Mouse (Mus musculus): ENCODE measurements at regions not wholly inside any gene's neighbourhood (a gene's known extent, or its start where the extent isn't known, plus 50 kb on each side); places are given as distances from the start of the nearest gene placed in this dataset.

DNA sequence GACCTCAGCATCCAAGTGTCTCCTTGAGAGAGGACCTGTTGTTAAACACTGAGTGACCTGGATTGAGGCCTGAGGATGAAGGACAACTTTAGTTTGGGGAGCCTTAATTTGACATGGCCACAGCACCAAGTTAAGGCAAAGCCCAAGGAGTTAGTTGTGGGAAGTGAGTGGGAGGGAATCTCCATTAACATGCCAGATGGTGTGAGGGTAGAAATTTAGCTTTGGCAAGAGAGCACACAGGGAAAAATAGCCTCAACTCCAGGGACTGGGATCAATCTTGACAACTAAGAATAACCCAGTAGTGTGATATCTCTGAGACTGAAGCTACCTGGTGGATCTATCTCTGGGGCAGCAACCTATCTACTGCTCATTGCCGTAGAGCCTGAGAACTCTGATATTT, 105.4 kb downstream of the Ahr start:
- no peak for DNase-seq (ENCODE audit: low read depth, low spot score)

DNA sequence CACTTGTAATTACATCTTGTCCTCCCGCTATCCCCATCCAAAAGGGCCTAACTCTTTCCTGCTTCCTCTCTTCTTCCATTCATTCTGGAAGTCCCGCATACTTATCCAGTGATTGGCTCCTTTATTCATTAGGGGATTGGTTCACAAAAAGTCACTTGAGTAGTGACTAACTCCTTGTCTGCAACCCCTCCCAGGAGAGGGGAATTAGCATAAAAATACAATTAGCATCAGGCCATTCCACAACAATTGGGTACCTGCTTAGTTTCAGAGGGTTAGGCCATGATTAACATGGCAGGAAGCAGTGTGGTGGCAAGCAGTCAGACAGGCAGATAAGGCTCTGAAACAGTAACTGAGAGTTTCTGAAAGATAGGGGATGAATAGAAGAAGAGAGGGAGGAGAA, 115.6 kb downstream of the Ahr start:
- DNase-seq (ENCODE audit: low read depth, low spot score) = peak; percentile 73

DNA sequence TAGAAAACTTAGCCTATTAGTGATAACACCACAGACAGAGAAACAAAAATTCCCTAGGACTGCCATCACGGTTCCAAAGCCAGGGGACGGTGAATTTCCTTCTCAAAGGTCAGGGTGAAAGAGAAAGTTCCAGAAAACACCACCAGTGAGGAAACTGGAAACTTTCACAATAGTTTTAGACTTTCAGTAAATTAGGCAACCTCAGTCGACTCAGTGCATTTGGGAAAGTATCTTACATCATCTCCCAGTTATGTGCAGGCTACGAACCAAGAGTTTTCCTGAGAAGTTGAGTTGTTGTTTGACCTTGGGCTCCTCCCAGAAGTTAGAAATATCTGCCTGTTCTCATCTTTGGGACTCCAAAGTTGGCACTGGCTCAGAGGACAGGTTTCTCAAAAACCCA, 116.9 kb downstream of the Ahr start:
- DNase-seq (ENCODE audit: low read depth, low spot score) = no peak

GRCm38 (mm10) chr12:35416583-35416982, 118.3 kb downstream of the Ahr start:
- DNase-seq (ENCODE audit: low read depth, low spot score) = no peak

DNA sequence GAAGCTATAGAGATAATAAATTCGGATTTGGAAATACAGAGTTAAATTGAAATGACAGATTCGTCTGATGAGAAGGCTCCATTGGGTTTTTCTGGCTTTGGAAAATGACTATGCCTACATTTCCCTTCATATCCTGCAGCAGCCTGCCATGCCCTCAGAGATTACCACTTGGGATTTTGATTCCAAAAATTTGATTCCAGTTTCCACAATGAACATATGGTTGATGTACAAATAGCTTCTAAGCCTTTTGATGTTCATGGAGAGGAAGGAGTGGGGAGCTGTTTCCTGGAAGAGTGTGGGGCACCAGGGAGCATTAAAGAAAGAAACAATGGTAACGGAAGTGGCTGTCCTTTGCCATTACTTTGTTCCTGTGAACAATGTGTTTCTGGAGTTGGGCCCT, 122.1 kb downstream of the Ahr start:
- DNase-seq (ENCODE audit: low read depth, low spot score) = no peak

DNA sequence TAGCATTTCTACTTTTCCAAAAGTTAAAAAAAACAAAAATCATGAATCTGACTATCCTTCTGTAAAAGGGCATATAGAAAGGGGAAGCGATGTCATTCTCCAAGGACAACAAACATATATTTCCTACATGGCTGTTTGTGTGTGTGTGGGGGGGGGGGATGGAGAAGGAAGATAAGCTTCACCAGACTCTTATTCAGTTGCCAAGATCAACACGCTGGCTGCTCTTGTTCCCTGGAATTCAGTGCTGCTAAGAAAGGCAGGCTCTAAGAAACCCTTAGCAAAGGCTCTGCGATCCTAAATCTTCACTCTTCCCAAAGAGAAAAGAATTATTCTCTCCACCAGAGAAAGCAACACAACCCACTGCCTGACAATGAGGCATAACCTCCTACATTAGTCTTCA, 126.4 kb downstream of the Ahr start:
- no peak for DNase-seq (ENCODE audit: low read depth, low spot score)

DNA sequence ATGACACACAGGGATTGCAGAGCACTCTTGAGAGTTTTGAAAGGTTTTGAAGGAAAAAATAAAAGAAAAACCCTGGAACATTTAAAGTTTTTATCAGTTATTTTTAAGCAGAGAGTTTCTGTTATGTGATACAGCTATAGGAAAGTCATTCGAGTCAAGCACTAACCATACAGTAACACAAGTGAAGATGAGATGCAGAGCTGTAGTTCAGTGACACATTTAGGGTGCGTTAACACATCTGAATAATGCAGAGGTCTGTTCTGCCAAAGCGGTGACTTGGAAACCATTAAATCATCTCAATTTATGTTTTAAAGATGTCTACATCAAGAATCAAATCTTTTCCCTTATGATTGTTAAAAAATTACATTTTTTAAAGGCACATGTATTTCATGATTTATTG, 126.8 kb downstream of the Ahr start:
- DNase-seq (ENCODE audit: low read depth, low spot score) = no peak

- DNase-seq (ENCODE audit: low read depth, low spot score) = no peak
Observed at GRCm38 (mm10) chr12:35401853-35402252, 133.0 kb downstream of the Ahr start.

GRCm38 (mm10) chr12:35401219-35401618, 133.6 kb downstream of the Ahr start:
- no peak for DNase-seq (ENCODE audit: low read depth, low spot score)

DNA sequence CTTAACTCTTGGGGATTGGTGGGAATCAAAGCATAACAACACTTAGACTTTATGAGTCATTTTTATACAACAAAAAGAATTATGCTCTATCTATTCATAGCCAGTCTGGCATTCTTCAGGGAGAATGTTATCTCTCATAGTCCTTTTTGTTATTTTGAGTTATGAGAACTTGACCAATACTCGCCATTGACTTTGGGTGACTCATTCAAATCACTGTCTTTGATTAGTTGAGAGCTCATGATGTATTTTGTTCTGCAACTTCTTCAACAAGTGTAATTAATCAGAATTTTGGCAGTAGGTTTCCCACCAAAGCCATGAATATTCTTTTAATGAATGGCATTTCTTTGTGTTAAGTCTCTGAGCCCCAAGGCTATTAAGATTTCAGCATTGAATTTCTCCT, 139.6 kb downstream of the Ahr start:
- DNase-seq (ENCODE audit: low read depth, low spot score) = no peak

GRCm38 (mm10) chr12:35392111-35392510, 142.7 kb downstream of the Ahr start:
- no peak for DNase-seq (ENCODE audit: low read depth, low spot score)

GRCm38 (mm10) chr12:35390266-35390665, 144.6 kb downstream of the Ahr start:
- no peak for DNase-seq (ENCODE audit: low read depth, low spot score)

GRCm38 (mm10) chr12:35389839-35390238, 145.0 kb downstream of the Ahr start:
- DNase-seq (ENCODE audit: low read depth, low spot score) = no peak

GRCm38 (mm10) chr12:35384211-35384610, 150.6 kb downstream of the Ahr start:
- no peak for DNase-seq (ENCODE audit: low read depth, low spot score)

DNA sequence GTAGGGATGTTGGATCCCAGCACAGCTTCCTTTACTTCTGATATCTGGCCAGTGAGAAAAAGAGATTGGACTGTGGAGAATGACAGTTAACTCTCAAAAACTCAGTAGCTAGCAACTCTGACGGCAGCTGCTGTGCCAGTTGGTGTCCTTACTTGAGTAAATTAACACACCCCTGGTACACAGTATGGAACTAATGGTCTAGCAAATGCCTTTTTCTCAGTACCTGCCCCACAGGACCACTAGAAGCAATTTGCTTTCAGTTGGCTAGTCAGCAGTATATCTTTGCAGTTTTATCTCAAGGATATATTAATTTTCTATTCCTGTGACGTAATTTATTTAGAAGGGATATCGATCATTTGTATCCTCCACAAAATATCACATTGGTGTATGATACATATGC, 157.6 kb downstream of the Ahr start:
- DNase-seq (ENCODE audit: low read depth, low spot score) = no peak

DNA sequence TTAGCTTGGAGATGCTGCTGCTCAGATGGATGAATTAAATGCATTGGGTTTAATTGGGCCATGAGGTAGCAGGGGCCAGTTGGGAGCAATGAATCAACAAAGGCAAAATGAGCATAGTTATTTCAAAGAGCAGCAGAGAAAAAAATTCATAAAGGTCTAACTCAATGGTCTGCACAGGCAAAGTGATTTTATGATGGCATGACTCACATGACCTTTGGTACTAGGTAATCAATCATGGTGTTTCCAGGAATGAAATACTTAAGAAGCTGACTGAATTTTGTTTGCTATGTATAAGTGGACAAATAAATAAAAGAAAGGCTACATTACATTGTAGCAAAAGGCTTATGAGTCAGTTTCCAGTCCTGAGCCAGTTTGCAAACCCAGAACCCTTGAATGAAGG, 158.5 kb downstream of the Ahr start:
- DNase-seq (ENCODE audit: low read depth, low spot score) = no peak

DNA sequence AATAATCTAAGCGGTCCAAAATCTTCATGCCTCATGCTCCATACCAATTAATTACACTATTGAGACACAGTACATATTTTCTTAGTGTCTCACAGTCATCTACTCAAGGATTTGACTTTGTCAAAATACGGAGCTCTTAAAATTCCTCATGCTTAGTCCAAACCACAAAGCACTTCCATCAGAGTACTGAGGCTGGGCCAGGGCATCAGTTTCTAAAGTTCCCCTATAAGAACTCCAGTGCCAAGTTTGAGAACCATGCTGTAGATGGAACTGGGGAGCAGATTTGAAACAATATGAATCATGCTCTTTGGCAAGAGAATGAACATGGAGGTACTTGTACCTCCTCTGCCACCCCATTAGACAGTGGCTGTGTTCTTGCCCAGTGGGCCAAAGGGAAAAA, 176.9 kb downstream of the Ahr start:
- no peak for DNase-seq (ENCODE audit: low read depth, low spot score)

DNA sequence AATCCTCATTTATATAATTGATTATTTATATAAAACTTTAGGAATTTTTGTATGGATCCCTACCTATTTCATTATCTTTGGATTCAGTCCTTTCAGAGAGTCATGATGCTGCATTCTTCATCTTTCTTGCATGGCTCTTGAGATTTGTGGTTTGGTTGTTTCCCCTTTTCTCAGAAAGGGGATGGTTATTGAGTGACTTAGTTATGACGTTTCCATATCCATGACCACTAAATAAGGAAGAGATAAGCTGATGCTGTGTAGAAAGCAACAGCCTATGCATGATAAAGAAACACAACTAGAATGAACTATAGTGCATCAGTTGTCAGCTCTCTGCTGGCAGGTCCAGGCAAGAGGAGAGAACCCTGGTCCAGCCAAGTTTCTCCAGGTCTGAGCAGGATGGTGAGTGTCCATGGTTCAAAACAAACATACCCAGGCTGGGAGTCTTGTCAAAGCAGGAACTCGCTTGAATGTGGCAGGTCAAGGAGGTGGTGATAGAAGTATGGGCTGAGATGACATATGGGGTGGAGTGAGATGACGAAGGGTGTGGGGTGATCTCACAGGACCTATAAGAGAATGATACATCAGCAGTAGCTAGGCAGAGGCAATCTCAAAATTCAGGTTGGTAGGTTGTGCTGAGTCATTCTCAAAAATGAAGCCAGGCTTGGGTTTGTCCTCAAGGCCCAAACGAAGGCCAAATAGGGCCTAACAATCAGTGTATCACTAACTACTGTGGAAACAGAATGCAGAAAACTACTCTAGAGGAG, 196.5 kb downstream of the Ahr start:
- DNase-seq (ENCODE audit: low read depth, low spot score) = no peak

DNA sequence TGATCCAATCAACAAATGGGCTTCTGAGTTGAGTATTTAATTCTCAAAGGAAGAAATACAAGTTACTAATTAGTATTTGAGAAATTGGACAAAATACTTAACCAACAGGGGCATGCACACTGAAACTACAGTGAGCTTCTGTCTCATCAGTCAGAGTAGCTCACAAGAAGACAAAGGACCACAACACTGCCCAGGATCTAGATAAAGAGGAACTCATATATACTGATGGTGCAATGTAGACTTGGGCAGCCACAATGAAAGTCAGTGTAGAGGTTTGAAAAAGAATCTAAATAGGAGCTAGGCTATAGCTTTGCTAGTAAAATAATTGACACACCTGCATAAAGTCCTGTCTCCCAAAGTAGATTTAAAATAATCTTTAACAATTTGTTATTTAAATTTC, 198.5 kb downstream of the Ahr start:
- no peak for DNase-seq (ENCODE audit: low read depth, low spot score)

DNA sequence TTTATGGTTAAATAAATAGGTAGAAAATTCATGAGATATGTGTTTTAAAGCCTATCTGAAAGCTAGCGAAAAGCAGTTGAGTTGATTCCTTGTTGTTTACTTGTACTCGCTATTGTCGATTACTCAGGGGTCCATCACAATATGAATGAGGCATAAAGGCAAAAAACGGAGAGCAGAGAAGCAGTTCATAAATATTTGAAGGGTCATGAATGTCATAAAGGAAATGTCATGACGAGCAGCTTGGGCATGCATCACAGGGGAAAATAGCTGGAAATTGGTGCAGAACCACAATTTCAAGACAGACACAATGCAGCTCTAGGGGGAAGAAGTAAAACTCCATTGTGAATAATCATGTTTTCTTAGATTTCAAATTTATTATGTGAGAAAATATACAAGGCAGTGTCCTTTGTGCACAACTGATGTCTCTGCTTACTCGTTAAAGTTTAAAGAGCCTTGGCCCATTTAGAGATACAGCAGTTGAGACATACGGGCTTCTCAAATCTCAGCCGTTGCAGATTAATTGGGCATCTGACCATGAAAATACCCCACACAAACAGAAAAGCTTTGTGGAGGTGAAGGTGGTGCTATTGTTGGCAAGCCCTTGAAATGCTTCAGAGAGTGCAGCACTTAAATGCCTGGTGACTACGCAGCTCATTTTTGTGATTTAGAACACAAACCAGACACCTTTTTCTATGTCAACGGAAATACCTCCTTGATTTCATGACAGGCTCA, 200.3 kb downstream of the Ahr start:
- no peak for DNase-seq (ENCODE audit: low read depth, low spot score)

- peak; percentile 59 for DNase-seq (ENCODE audit: low read depth, low spot score)
Observed at GRCm38 (mm10) chr12:35331303-35331702, 203.5 kb downstream of the Ahr start.

DNA sequence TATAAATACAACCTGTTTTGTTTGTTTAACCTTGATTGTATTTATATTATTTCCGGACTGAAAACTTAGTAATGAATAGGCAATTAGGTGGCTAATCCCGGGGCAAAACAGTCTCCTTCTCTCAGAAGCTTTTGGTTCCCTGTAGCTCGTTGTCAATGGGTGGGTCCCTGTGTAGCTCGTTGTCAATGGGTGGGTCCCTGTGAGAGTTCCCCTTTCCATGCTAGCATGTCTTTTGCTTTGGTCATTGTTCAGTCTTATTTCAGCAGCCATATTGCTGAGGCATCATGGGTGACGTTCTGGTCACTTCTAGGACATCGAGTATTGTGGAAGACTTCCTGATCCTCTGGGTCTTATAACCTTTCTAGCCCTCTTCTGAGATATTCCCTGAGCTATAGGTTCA, 205.1 kb downstream of the Ahr start:
- DNase-seq (ENCODE audit: low read depth, low spot score) = no peak

DNA sequence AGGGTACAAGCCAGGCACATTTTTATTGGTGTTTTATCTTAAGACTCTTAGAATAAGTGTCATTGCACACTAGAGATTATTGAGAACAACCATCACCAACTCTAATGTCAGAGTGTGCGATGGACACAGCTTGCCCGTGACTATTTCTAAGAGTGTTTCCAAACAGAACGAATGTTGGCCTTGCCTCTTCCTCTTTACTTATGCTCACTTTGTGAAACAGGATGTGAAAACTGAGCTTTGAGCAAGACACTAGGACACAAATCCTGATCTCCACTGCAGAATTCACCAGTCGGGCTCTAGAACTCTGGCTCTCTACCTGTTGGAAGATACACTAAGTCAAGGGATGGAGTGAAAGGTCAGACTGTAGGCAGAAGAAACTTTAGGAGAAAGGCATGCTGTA, 215.3 kb downstream of the Ahr start:
- DNase-seq (ENCODE audit: low read depth, low spot score) = no peak

All from ES-CJ7 (cell line).